Mouse (Mus musculus): ENCODE measurements at regions not wholly inside any gene's neighbourhood (a gene's known extent, or its start where the extent isn't known, plus 50 kb on each side); places are given as distances from the start of the nearest gene placed in this dataset.

DNA sequence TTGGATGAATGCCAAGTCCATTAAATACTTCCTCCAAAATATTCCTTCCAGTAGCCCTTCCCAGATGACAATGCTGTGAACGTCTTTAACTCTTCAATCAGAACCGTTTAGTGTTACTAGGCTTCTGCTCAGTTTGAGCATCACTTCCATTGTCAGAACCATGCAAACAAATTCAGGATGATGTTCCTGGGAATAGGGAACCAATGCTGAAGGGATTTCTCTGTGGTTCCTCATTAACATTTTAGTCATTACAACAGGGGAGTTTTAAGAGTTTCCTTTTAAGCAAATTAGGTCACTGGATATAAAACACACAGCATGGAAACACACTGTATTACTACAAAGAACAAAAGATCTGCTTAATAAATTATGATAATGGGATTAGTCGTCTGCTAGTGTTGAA is 739.6 kb upstream of the Klhl1 start:
- TF ChIP-seq CTCF (IDR thresholded peaks at IDR 0.05; ENCODE audit: low read depth) = no peak
- TF ChIP-seq EP300 (optimal IDR thresholded peaks at IDR 0.05) = no peak
